Mouse (Mus musculus): ENCODE measurements at regions not wholly inside any gene's neighbourhood (a gene's known extent, or its start where the extent isn't known, plus 50 kb on each side); places are given as distances from the start of the nearest gene placed in this dataset.
"Not testable (repeated sequence)": the region's sequence is repeated elsewhere in the genome, so short reads cannot be mapped to it uniquely, and the experiment has no call there.

- Histone ChIP-seq H3K4me2 (replicated peaks; ENCODE audit: low read depth) (no peak overlapping the region), H3K36me3 (ENCODE audit: control insufficient read depth, insufficient read depth) (no peaks in the 10 kb centered on the region), H3K9ac (ENCODE audit: low read depth, low read length) (no peak overlapping the region), H3K4me1 (replicated peaks; ENCODE audit: control insufficient read depth, insufficient read depth, low read length) (no peaks in the 10 kb centered on the region), H3K9me3 (ENCODE audit: control insufficient read depth) (no peaks in the 10 kb centered on the region), H3K27me3 (replicated peaks; ENCODE audit: control insufficient read depth, insufficient read depth, low read length) (no peaks in the 10 kb centered on the region), H3K27ac (ENCODE audit: low read depth, low read length) (no peak overlapping the region), H3K4me3 (ENCODE audit: low read depth, low read length) (no peak overlapping the region)
- no peak for TF ChIP-seq CTCF (IDR thresholded peaks at IDR 0.05; ENCODE audit: low read depth)
- ATAC-seq = no peak
- WGBS = 52% methylated on average over 2 of the region's 2 CpGs
Observed at GRCm38 (mm10) chr13:52310954-52311353, 220.1 kb downstream of the Diras2 start.

GRCm38 (mm10) chr13:52318276-52318675 lies 212.8 kb downstream of the Diras2 start:
- Histone ChIP-seq H3K9ac (ENCODE audit: low read depth, low read length) (no peak overlapping the region), H3K27me3 (replicated peaks; ENCODE audit: control insufficient read depth, insufficient read depth, low read length) (no peaks in the 10 kb centered on the region), H3K36me3 (ENCODE audit: control insufficient read depth, insufficient read depth) (no peaks in the 10 kb centered on the region), H3K4me2 (replicated peaks; ENCODE audit: low read depth) (no peak overlapping the region), H3K27ac (ENCODE audit: low read depth, low read length) (no peak overlapping the region), H3K4me3 (ENCODE audit: low read depth, low read length) (no peak overlapping the region), H3K9me3 (ENCODE audit: control insufficient read depth) (no peaks in the 10 kb centered on the region), H3K4me1 (replicated peaks; ENCODE audit: control insufficient read depth, insufficient read depth, low read length) (no peaks in the 10 kb centered on the region)
- WGBS = 86% methylated on average over 2 of the region's 2 CpGs
- no peak for ATAC-seq
- no peak for TF ChIP-seq CTCF (IDR thresholded peaks at IDR 0.05; ENCODE audit: low read depth)

GRCm38 (mm10) chr13:52323691-52324090 lies 207.4 kb downstream of the Diras2 start:
- ATAC-seq = no peak
- Histone ChIP-seq H3K4me1 (replicated peaks; ENCODE audit: control insufficient read depth, insufficient read depth, low read length) (no peaks in the 10 kb centered on the region), H3K36me3 (ENCODE audit: control insufficient read depth, insufficient read depth) (no peaks in the 10 kb centered on the region), H3K27ac (ENCODE audit: low read depth, low read length) (no peak overlapping the region), H3K4me2 (replicated peaks; ENCODE audit: low read depth) (no peak overlapping the region), H3K9ac (ENCODE audit: low read depth, low read length) (no peak overlapping the region), H3K4me3 (ENCODE audit: low read depth, low read length) (no peak overlapping the region), H3K27me3 (replicated peaks; ENCODE audit: control insufficient read depth, insufficient read depth, low read length) (no peaks in the 10 kb centered on the region), H3K9me3 (ENCODE audit: control insufficient read depth) (no peaks in the 10 kb centered on the region)
- 65% methylated on average over 3 of the region's 3 CpGs for WGBS
- no peak for TF ChIP-seq CTCF (IDR thresholded peaks at IDR 0.05; ENCODE audit: low read depth)

- not testable (repeated sequence) for H3K4me3 ChIP-seq (ENCODE audit: low read depth, low read length); H3K27me3 ChIP-seq (replicated peaks; ENCODE audit: control insufficient read depth, insufficient read depth, low read length); H3K27ac ChIP-seq (ENCODE audit: low read depth, low read length); H3K9ac ChIP-seq (ENCODE audit: low read depth, low read length); H3K4me1 ChIP-seq (replicated peaks; ENCODE audit: control insufficient read depth, insufficient read depth, low read length); H3K9me3 ChIP-seq (ENCODE audit: control insufficient read depth); ATAC-seq; H3K36me3 ChIP-seq (ENCODE audit: control insufficient read depth, insufficient read depth); H3K4me2 ChIP-seq (replicated peaks; ENCODE audit: low read depth)
- 78% methylated on average over 3 of the region's 3 CpGs for WGBS
Observed at GRCm38 (mm10) chr13:52324378-52324777, 206.7 kb downstream of the Diras2 start.

GRCm38 (mm10) chr13:52325647-52326046 lies 205.4 kb downstream of the Diras2 start:
- not testable (repeated sequence) for H3K4me1 ChIP-seq (replicated peaks; ENCODE audit: control insufficient read depth, insufficient read depth, low read length); H3K9ac ChIP-seq (ENCODE audit: low read depth, low read length); H3K27me3 ChIP-seq (replicated peaks; ENCODE audit: control insufficient read depth, insufficient read depth, low read length); H3K27ac ChIP-seq (ENCODE audit: low read depth, low read length); H3K4me3 ChIP-seq (ENCODE audit: low read depth, low read length); H3K4me2 ChIP-seq (replicated peaks; ENCODE audit: low read depth); H3K9me3 ChIP-seq (ENCODE audit: control insufficient read depth); ATAC-seq; H3K36me3 ChIP-seq (ENCODE audit: control insufficient read depth, insufficient read depth)
- WGBS = 70% methylated on average over 6 of the region's 6 CpGs

- Histone ChIP-seq H3K27me3 (replicated peaks; ENCODE audit: control insufficient read depth, insufficient read depth, low read length) (no peaks in the 10 kb centered on the region), H3K9ac (ENCODE audit: low read depth, low read length) (no peak overlapping the region), H3K4me3 (ENCODE audit: low read depth, low read length) (no peak overlapping the region), H3K4me2 (replicated peaks; ENCODE audit: low read depth) (no peak overlapping the region), H3K9me3 (ENCODE audit: control insufficient read depth) (no peaks in the 10 kb centered on the region), H3K36me3 (ENCODE audit: control insufficient read depth, insufficient read depth) (no peaks in the 10 kb centered on the region), H3K4me1 (replicated peaks; ENCODE audit: control insufficient read depth, insufficient read depth, low read length) (no peaks in the 10 kb centered on the region), H3K27ac (ENCODE audit: low read depth, low read length) (no peak overlapping the region)
- 88% methylated on average over 9 of the region's 9 CpGs for WGBS
- no peak for TF ChIP-seq CTCF (IDR thresholded peaks at IDR 0.05; ENCODE audit: low read depth)
- ATAC-seq = no peak
Observed at GRCm38 (mm10) chr13:52327734-52328133, 203.3 kb downstream of the Diras2 start.

- 68% methylated on average over 8 of the region's 8 CpGs for WGBS
- H3K4me2 ChIP-seq (replicated peaks; ENCODE audit: low read depth) = no peak overlapping the region
- no peak overlapping the region for H3K4me3 ChIP-seq (ENCODE audit: low read depth, low read length)
- H3K27ac ChIP-seq (ENCODE audit: low read depth, low read length) = no peak overlapping the region
- no peaks in the 10 kb centered on the region for H3K27me3 ChIP-seq (replicated peaks; ENCODE audit: control insufficient read depth, insufficient read depth, low read length)
- H3K4me1 ChIP-seq (replicated peaks; ENCODE audit: control insufficient read depth, insufficient read depth, low read length) = no peaks in the 10 kb centered on the region
- no peak for ATAC-seq
- no peaks in the 10 kb centered on the region for H3K36me3 ChIP-seq (ENCODE audit: control insufficient read depth, insufficient read depth)
- no peaks in the 10 kb centered on the region for H3K9me3 ChIP-seq (ENCODE audit: control insufficient read depth)
- TF ChIP-seq CTCF (IDR thresholded peaks at IDR 0.05; ENCODE audit: low read depth) = no peak
- H3K9ac ChIP-seq (ENCODE audit: low read depth, low read length) = no peak overlapping the region
Observed at GRCm38 (mm10) chr13:52328766-52329165, 202.3 kb downstream of the Diras2 start.
